Mouse (Mus musculus): ENCODE measurements at regions not wholly inside any gene's neighbourhood (a gene's known extent, or its start where the extent isn't known, plus 50 kb on each side); places are given as distances from the start of the nearest gene placed in this dataset.
A peak's percentile ranks its signal among the peaks of the same experiment; 100 is the strongest.
"Not testable (repeated sequence)": the region's sequence is repeated elsewhere in the genome, so short reads cannot be mapped to it uniquely, and the experiment has no call there.

- ATAC-seq (ENCODE audit: low TSS enrichment) = peak; percentile 100
These were observed 841.6 kb upstream of the Adam24 start for GRCm38 (mm10) chr8:39833251-39833650.

DNA sequence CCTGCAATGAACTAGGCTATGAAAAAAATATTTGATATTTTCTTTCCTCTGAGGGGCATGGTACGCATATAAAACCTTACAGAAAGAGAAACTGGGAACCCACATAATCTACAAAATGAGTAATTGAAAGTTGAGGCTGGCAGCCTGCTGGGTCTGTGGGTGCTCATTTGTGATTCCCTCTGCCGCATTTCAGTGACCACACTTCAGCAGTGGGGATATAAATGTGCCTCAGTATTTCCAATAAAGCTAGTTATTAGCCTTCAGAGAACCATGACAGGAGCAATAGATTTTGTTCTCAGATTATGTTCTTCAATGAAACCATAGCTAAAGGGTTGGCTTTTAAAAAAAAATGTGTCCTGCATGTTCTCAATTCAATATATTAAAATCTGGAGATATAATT, 828.0 kb upstream of the Adam24 start:
- no peak for ATAC-seq (ENCODE audit: low TSS enrichment)

DNA sequence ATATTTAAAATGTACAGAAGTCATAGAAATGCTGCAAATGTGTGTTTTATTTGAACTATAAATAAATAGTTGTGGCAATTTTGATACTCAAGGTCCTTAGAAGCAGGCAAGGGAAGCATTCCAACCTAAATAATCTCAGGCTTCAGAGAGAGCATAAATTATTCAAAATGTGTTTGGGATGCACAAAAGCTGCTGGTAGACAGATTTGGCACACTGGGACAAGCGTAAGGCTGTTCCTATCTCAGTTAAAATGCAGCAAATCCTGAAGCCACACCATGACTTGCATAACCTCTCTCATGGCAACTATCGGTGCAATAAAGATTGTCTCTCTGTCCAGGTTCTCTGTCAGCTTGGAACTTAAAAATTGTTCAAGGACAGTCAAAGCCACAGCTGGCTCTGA, 812.3 kb upstream of the Adam24 start:
- peak; percentile 59; the same call in 1 of the 2 replicates for ATAC-seq (ENCODE audit: low TSS enrichment)

DNA sequence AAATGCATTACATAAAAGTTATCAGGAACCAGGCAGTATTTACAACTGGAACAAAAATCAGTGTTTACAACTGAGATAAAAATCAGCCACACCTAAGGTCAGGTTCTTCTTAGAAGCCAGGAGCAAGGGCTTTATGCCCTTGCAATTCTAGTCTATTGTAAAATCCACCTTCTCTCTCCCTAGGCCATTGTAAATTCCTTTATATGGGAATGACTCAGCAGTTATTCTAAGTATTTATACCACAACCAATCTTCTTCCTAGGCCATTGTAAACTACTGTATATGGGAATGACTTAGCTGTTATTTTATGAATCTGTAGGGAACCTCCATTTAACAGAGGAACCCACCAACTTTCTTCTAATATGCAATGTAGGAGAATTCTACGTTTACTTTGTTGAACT, 772.6 kb upstream of the Adam24 start:
- ATAC-seq (ENCODE audit: low TSS enrichment) = no peak

DNA sequence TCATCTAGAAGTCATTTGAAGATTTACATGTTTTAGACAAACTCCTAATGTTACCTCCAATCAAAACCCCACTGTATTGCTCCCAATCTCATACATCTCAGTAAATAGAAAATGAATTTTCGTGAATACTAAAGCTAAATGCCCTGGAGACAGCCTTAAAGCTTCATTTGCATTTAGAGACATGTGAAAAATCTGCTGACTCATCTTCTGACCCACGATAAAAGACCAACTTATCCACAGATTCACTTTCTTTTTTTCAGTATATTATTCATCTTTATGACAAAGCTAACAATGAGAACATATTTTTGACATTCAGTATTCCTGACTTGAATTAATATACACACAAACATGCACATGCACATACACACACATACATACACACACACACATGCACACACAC, 762.0 kb upstream of the Adam24 start:
- no peak for ATAC-seq (ENCODE audit: low TSS enrichment)

DNA sequence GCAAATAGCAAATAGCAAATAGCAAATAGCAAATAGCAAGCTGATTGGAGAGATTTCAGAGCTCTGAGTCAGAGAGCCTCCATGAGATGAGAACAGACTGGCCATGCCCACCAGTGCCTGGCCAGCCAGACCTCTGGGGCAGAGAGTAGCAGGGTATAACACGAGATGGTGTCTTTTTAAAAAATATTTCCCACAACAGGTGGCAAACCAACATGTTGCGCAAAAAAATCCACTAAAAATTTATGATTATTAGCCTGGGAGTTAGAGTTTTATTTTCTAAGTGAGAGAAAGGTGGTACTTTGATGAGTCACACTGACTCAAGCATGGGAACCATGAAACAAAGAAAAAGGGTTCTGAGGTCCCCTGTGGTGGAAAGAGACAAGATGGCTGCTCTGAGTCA, 753.5 kb upstream of the Adam24 start:
- no peak for ATAC-seq (ENCODE audit: low TSS enrichment)

DNA sequence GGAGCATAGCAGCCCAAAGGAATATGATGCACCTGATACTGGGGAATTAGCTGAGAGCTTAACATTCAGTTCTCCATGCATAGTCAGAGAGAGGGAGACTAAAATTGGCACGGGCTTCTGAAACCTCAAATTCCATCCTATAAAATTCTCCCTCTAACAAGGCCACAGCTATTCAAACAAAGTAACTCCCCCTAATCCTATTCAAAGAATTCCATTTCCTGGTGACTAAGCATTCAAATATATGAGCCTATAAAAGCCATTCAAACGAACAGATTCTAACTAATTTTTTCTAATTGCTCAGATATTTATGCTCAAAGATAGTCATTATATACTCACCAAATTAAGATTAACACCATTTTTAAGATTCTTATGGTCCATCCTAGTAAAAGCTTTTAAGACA, 751.1 kb upstream of the Adam24 start:
- ATAC-seq (ENCODE audit: low TSS enrichment) = no peak

DNA sequence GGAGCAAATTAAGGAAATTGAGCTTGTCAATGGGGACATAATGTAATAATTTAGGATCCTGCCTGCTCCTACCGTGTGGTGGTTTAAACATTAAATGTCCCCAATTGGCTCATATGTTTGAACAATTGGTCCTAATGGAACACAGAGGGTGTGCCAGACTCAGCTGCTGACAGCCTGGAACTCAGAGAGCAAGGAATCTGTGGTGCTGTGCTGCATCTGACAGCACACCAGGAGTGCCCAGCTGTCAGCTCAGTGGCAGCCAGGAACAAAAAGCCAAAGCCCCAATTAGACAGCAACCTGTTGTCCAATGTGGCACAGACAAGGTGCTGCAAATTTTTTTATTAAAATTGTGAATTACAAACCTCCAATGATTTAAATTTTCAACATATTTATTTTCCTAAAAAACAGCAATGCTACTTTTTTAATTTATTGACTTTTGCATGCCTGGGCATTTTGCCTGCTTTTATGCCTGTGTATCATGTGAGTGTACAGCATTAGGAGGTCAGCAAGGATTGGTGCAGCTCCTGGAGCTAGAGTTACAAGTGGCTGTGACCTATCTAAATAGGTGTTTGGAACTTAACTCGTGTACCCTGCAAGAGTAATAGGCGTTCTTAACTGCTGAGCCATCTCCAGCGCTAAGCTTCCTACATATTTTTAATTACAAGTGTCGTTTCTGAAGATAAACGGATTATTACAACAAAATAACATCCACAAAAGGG, 724.5 kb upstream of the Adam24 start:
- ATAC-seq (ENCODE audit: low TSS enrichment) = no peak

GRCm38 (mm10) chr8:39954497-39954896, 720.4 kb upstream of the Adam24 start:
- ATAC-seq (ENCODE audit: low TSS enrichment) = no peak

GRCm38 (mm10) chr8:39954924-39955323, 720.0 kb upstream of the Adam24 start:
- no peak for ATAC-seq (ENCODE audit: low TSS enrichment)

- ATAC-seq (ENCODE audit: low TSS enrichment) = no peak
These were observed 669.6 kb upstream of the Adam24 start for GRCm38 (mm10) chr8:40005207-40005837.

- ATAC-seq (ENCODE audit: low TSS enrichment) = no peak
These were observed 655.5 kb upstream of the Adam24 start for GRCm38 (mm10) chr8:40019281-40019943.

DNA sequence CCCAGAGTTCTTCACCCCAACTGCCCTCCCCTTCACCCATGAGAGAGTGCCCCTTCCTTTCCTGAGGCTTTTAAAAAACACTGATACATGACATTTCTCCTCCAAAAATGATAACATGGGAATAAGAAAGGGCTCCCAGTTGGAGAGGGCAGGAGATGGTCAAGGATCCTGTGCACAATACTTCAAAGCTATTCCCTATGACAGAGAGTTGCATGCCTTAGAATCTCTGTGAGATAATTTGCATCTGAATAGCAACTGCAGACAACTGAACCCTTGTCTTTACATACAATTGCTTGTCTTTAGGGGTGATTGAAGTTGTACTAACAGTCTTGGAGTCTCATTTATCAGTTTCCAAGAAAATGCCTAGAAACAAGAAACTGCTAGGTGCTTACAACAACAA, 610.7 kb upstream of the Adam24 start:
- ATAC-seq (ENCODE audit: low TSS enrichment) = no peak

- ATAC-seq (ENCODE audit: low TSS enrichment) = no peak
These were observed 603.7 kb upstream of the Adam24 start for GRCm38 (mm10) chr8:40071131-40071530.

DNA sequence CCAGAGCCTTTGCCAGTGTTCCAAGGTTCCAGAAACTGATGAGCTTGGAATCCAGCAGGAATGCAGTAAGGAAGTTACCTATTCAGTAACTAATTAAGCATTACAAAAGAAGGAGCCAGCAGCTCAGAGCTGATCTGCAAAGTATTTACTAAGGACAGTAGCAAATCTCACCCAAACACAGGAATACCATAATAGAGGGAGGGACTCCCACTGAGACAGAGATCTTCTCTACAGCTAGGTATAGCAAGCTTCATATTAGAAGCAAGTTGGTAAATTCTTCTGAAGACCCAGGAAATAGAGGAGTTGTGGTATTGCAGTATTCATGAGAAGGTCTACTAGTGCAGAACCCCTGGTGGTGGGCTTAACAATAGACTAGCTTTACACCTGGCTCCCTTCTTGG, 593.9 kb upstream of the Adam24 start:
- not testable (repeated sequence) for ATAC-seq (ENCODE audit: low TSS enrichment)

DNA sequence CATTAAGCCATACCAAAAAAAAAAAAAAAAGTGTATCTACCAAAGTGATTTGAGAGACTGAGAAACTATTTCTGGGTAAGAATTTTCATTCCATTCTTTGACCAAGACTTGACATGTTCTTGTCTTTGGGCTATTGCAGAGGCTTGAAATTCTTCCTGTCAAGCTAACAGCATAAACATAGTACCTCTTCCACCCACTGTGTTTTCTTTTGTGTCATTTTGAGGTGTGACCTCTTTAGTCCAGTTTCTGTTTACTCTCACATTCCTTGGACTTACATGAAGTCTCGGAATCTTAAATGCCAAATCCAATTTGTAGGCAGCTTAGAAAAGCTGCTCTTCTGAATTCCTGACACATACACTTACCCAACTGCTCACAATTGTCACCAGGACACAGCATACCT, 590.7 kb upstream of the Adam24 start:
- ATAC-seq (ENCODE audit: low TSS enrichment) = no peak

DNA sequence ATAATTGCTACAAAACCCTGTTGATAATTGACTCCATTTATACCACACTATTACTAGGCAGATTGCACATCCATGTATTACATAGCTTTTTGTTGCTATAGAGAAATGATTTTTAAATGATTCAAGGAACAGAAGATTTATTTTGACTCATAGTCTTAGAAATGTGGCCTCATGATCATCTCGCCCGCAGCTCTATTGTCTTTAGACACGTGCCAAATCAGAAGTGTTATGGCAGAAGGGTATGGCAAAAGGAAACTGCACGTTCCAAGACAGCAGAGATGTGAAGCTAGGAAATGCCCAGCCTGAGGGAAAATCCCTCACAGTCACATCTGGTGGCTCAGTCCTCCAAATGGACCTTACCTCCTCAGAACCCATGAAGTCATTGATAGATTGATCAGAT, 585.5 kb upstream of the Adam24 start:
- no peak for ATAC-seq (ENCODE audit: low TSS enrichment)

DNA sequence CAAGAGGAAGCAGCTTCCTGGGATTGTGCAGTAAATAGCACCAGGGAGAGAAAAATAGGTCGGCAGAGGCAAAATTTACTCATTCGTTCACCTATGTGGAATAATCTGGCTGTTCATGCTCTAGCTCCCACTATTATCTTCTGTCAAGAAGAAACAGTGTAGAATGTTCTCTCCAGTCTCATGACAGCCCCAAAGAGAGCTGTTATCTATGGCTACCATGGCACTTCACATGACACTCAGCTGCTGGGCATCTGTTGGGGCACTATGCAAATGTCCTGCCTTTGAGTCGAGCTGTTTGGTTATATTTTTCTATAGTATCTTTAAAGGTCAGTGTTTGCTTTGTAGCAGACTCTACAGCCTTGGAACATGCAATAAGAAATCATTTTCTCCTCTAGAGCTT, 550.5 kb upstream of the Adam24 start:
- no peak for ATAC-seq (ENCODE audit: low TSS enrichment)

DNA sequence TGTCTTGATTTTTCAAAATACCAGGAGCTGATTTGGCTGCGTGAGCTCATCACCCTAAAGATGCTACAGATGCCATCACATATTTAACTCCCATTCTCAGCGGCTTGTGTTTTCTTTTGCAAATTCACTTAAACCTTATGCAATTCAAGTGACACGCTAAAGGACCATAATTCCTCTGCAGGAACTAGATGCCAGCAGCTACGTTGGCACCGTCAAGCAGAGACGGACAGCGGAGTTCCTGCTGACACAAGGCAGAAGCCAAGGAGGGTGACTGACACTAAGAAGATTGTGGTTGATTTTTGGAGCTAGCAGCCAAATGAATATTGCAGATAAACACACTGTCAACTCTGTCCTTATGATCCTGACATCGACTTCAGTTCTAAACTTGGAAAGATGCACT, 547.7 kb upstream of the Adam24 start:
- peak; percentile 31; the same call in 1 of the 2 replicates for ATAC-seq (ENCODE audit: low TSS enrichment)

GRCm38 (mm10) chr8:40132662-40133257, 542.1 kb upstream of the Adam24 start:
- peak; percentile 93 for ATAC-seq (ENCODE audit: low TSS enrichment)

GRCm38 (mm10) chr8:40150911-40151797, 523.7 kb upstream of the Adam24 start:
- ATAC-seq (ENCODE audit: low TSS enrichment) = peak; percentile 88

- no peak for ATAC-seq (ENCODE audit: low TSS enrichment)
These were observed 522.4 kb upstream of the Adam24 start for GRCm38 (mm10) chr8:40152451-40152850.

Data from frontal cortex, adult (tissue).